Mouse (Mus musculus) forebrain, postnatal 0 days (tissue): ENCODE measurements around the gene Pcnx2. TPM values are rescaled to one million over a fixed set of nuclear protein-coding genes. Genes with fewer than 3 reads are reported as not detected.

ENCODE experiments used
- ATAC-seq: fragments of 200-750 bp; cut with Nextera tagmentation; 2 replicates; pipeline ENCODE4 v1.8.0; 2017; ENCODE audit warnings: mild to moderate bottlenecking, moderate library complexity
- DNase-seq: peaks from one replicate; pipeline ENCODE4 v3.0.0-alpha.2; 2015
- H3K27ac ChIP-seq: fragments of 300-500 bp; sonication (generic); 2 replicates; pipeline ENCODE4 v1.5.1; 2014; ENCODE audit warnings: low read depth, mild to moderate bottlenecking, antibody characterized with exemption, low read length, moderate library complexity, mixed read lengths
- H3K27me3 ChIP-seq: fragments of 300-500 bp; sonication (generic); 2 replicates; pipeline ENCODE4 v1.6.1; 2014; ENCODE audit warnings: mild to moderate bottlenecking, low read length, mixed read lengths; ENCODE audit not compliant: insufficient read depth
- H3K36me3 ChIP-seq: fragments of 300-500 bp; sonication (generic); 2 replicates; pipeline ENCODE4 v1.6.1; 2014; ENCODE audit warnings: mild to moderate bottlenecking, moderate library complexity; ENCODE audit not compliant: insufficient read depth
- H3K4me1 ChIP-seq: fragments of 300-500 bp; sonication (generic); 2 replicates; pipeline ENCODE4 v1.6.1; 2014; ENCODE audit warnings: antibody characterized with exemption; ENCODE audit not compliant: insufficient read depth
- H3K4me2 ChIP-seq: fragments of 300-500 bp; sonication (generic); 2 replicates; pipeline ENCODE4 v1.6.1; 2014; ENCODE audit warnings: low read depth, mild to moderate bottlenecking, moderate library complexity
- H3K4me3 ChIP-seq: fragments of 300-500 bp; sonication (generic); 2 replicates; pipeline ENCODE4 v1.5.1; 2014; ENCODE audit warnings: low read depth, low read length, mixed read lengths
- H3K9ac ChIP-seq: fragments of 300-500 bp; sonication (generic); 2 replicates; pipeline ENCODE4 v1.6.1; 2014; ENCODE audit warnings: mild to moderate bottlenecking
- H3K9me3 ChIP-seq: fragments of 300-500 bp; sonication (generic); 2 replicates; pipeline ENCODE4 v1.6.1; 2016; ENCODE audit warnings: low read length
- CTCF ChIP-seq: sonication (generic); IDR thresholded peaks from 2 replicates; pipeline ENCODE4 v1.5.1; 2016; ENCODE audit warnings: antibody characterized with exemption, control low read depth, low read depth
- WGBS: fragments of 180-500 bp; shearing (Covaris S2); extraction: QIAGEN DNeasy Blood & Tissue Kit; methylation state at CpG from one replicate; pipeline ENCODE4 v1.1.7; 2014; 5-methylcytosine and 5-hydroxymethylcytosine counted together
- polyA plus RNA-seq: library from polyadenylated mRNA; unstranded; fragments of >200 nt; fragmentation: Nextera tagmentation; extraction: Ambion mirVana; gene quantifications from 2 replicates; pipeline ENCODE4 v1.2.1, GENCODE M21; 2015
- total RNA-seq: library from RNA; depleted of rRNA; stranded (reverse); fragments of >200 nt; gene quantifications from 2 replicates; pipeline ENCODE4 v1.2.3, GENCODE M21; 2014

Gene Pcnx2
- total and polyA plus RNA-seq, 2 experiments from 2014 or later: 2.1 to 12.3 TPM

GRCm38 (mm10) chr8:125870821-125871321, 27.2 kb downstream of the Pcnx2 start:
- peak; percentile 89 for DNase-seq
- WGBS: 6% methylated on average over 7 of the region's 7 CpGs
- Histone ChIP-seq H3K4me3 (no peak overlapping the region), H3K9ac (no peak overlapping the region), H3K4me2 (no peak overlapping the region), H3K4me1 (no peaks in the 10 kb centered on the region), H3K36me3 (peaks cover 12% of the 10 kb centered on the region), H3K9me3 (no peaks in the 10 kb centered on the region), H3K27ac (no peak overlapping the region), H3K27me3 (no peaks in the 10 kb centered on the region)
- peak; percentile 94 for TF ChIP-seq CTCF
- ATAC-seq: peak; percentile 88

GRCm38 (mm10) chr8:125870179-125870702, 27.9 kb downstream of the Pcnx2 start:
- Histone ChIP-seq H3K9me3 (no peaks in the 10 kb centered on the region), H3K4me2 (no peak overlapping the region), H3K9ac (no peak overlapping the region), H3K27me3 (no peaks in the 10 kb centered on the region), H3K27ac (no peak overlapping the region), H3K4me3 (no peak overlapping the region), H3K36me3 (peaks cover 11% of the 10 kb centered on the region), H3K4me1 (no peaks in the 10 kb centered on the region)
- WGBS: 34% methylated on average over 6 of the region's 6 CpGs
- DNase-seq (no peak), ATAC-seq (no peak)
- no peak for TF ChIP-seq CTCF

- WGBS: 89% methylated on average over 3 of the region's 3 CpGs
- Histone ChIP-seq H3K4me1 (no peaks in the 10 kb centered on the region), H3K4me3 (no peak overlapping the region), H3K4me2 (no peak overlapping the region), H3K36me3 (peaks cover 13% of the 10 kb centered on the region), H3K9ac (no peak overlapping the region), H3K27ac (no peak overlapping the region), H3K27me3 (no peaks in the 10 kb centered on the region), H3K9me3 (no peaks in the 10 kb centered on the region)
- no peak for DNase-seq
- ATAC-seq: no peak
- no peak for TF ChIP-seq CTCF
These were observed 28.4 kb downstream of the Pcnx2 start for GRCm38 (mm10) chr8:125869739-125870138.

GRCm38 (mm10) chr8:125868552-125868951, 29.6 kb downstream of the Pcnx2 start:
- WGBS: 76% methylated on average over 7 of the region's 7 CpGs
- Histone ChIP-seq H3K4me1 (no peaks in the 10 kb centered on the region), H3K36me3 (peaks cover 11% of the 10 kb centered on the region), H3K4me2 (no peak overlapping the region), H3K9me3 (no peaks in the 10 kb centered on the region), H3K27ac (no peak overlapping the region), H3K9ac (no peak overlapping the region), H3K4me3 (no peak overlapping the region), H3K27me3 (no peaks in the 10 kb centered on the region)
- no peak for ATAC-seq
- DNase-seq: no peak
- TF ChIP-seq CTCF: peak; percentile 48

GRCm38 (mm10) chr8:125866125-125866524, 32.0 kb downstream of the Pcnx2 start:
- Histone ChIP-seq H3K9ac (no peak overlapping the region), H3K4me3 (no peak overlapping the region), H3K4me1 (no peaks in the 10 kb centered on the region), H3K36me3 (peaks cover 19% of the 10 kb centered on the region), H3K27me3 (no peaks in the 10 kb centered on the region), H3K4me2 (no peak overlapping the region), H3K27ac (no peak overlapping the region), H3K9me3 (no peaks in the 10 kb centered on the region)
- 78% methylated on average over 12 of the region's 12 CpGs for WGBS
- peak; percentile 34; the same call in 1 of the 2 replicates for TF ChIP-seq CTCF
- no peak for DNase-seq
- ATAC-seq: no peak

GRCm38 (mm10) chr8:125857251-125857650, 40.9 kb downstream of the Pcnx2 start:
- H3K9ac ChIP-seq: no peak overlapping the region
- no peaks in the 10 kb centered on the region for H3K4me1 ChIP-seq
- ATAC-seq (no peak), DNase-seq (no peak)
- H3K4me3 ChIP-seq: no peak overlapping the region
- no peak overlapping the region for H3K27ac ChIP-seq
- no peak overlapping the region for H3K4me2 ChIP-seq
- H3K36me3 ChIP-seq: peaks cover 23% of the 10 kb centered on the region
- WGBS: 60% methylated on average over 6 of the region's 6 CpGs
- no peak for TF ChIP-seq CTCF
- no peaks in the 10 kb centered on the region for H3K27me3 ChIP-seq
- H3K9me3 ChIP-seq: no peaks in the 10 kb centered on the region

GRCm38 (mm10) chr8:125856160-125856559, 42.0 kb downstream of the Pcnx2 start:
- DNase-seq: no peak
- H3K36me3 ChIP-seq: peaks cover 29% of the 10 kb centered on the region
- no peak for TF ChIP-seq CTCF
- whole genome bisulfite sequencing: 76% methylated on average over 4 of the region's 4 CpGs
- no peaks in the 10 kb centered on the region for H3K9me3 ChIP-seq
- no peak overlapping the region for H3K9ac ChIP-seq
- H3K27ac ChIP-seq: no peak overlapping the region
- no peak for ATAC-seq
- H3K4me3 ChIP-seq: no peak overlapping the region
- no peak overlapping the region for H3K4me2 ChIP-seq
- no peaks in the 10 kb centered on the region for H3K27me3 ChIP-seq
- H3K4me1 ChIP-seq: no peaks in the 10 kb centered on the region

- Histone ChIP-seq H3K4me2 (no peak overlapping the region), H3K36me3 (peaks cover 32% of the 10 kb centered on the region), H3K4me1 (no peaks in the 10 kb centered on the region), H3K27me3 (no peaks in the 10 kb centered on the region), H3K4me3 (no peak overlapping the region), H3K27ac (no peak overlapping the region), H3K9me3 (no peaks in the 10 kb centered on the region), H3K9ac (no peak overlapping the region)
- no peak for TF ChIP-seq CTCF
- WGBS: 60% methylated on average over 7 of the region's 7 CpGs
- ATAC-seq: no peak
- no peak for DNase-seq
These were observed 43.7 kb downstream of the Pcnx2 start for GRCm38 (mm10) chr8:125854379-125854778.
